Mouse (Mus musculus) left cerebral cortex, postnatal 14 days (tissue): ENCODE measurements around the gene Abr. TPM values are rescaled to one million over a fixed set of nuclear protein-coding genes. Genes with fewer than 3 reads are reported as not detected.
A peak's percentile ranks its signal among the peaks of the same experiment; 100 is the strongest.

ENCODE experiments used
- DNase-seq, 2 experiments: peaks; one replicate each; pipeline ENCODE4 v3.0.0; 2021 to 2022; ENCODE audit warnings: low spot score in 2 of 2, mixed read lengths in 1 of 2
- intact Hi-C: fragments of 180-260 bp; cut with DNase I; formaldehyde crosslinking; loops from one replicate; pipeline ENCODE4 v1.15.1; 2025
- total RNA-seq, 2 experiments: library from RNA; stranded (reverse); gene quantifications; 2 replicates each; pipeline ENCODE4 v1.2.3; 2021

The Abr gene
- total RNA-seq, 2 experiments from 2014 or later = 424 to 443 TPM

DNA sequence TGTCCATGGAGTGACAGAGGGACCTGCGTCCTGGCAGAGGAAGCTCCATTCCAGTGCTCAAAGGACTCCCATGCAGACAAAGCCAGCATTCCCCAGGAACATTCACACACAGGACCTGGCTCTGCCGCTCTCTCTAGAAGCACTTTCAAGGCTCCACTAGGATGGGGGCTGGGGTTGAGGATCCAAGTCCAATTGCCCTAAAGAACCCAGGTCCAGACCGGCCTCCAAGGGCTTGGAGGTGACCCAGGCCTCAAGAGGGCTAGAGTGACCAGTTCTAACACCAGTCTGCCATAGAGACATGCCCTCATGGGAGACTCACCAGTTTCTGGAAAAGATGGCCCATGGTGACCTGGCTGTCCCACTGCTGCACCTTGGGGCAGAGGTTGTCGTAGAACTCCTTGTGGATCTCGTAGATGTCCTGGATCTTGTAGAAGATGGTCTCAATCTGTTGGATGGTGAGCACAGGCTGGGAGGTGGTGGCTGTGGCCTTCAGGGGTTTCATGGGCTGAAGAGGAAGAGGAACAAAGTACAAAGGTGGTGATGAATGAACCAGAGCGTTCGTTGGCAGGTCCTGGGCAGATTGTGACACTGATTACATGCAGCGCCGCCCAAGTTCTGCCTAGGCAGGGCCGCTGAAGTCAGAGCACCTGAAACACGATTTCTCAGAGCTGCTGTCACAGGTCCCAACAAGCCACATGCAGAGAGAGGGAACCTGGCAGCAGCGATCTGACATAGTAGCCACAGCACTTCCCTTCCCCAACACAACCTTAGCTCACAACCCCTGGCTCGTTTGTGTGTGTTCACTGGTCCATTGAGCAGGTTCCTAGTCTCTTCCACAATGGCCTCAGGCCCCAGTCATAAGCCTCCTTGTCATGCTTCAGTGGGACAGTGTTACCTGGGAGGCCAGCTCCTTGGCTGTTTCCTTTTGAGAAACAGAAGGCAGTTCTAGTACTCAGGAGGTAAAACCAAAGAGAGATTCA, 143.1 kb downstream of the Abr start:
- intact Hi-C loops = no loop called here
- DNase-seq = no peak

GRCm38 (mm10) chr11:76477095-76477525, 145.0 kb downstream of the Abr start:
- intact Hi-C loops = no loop called here
- no peak for DNase-seq

DNA sequence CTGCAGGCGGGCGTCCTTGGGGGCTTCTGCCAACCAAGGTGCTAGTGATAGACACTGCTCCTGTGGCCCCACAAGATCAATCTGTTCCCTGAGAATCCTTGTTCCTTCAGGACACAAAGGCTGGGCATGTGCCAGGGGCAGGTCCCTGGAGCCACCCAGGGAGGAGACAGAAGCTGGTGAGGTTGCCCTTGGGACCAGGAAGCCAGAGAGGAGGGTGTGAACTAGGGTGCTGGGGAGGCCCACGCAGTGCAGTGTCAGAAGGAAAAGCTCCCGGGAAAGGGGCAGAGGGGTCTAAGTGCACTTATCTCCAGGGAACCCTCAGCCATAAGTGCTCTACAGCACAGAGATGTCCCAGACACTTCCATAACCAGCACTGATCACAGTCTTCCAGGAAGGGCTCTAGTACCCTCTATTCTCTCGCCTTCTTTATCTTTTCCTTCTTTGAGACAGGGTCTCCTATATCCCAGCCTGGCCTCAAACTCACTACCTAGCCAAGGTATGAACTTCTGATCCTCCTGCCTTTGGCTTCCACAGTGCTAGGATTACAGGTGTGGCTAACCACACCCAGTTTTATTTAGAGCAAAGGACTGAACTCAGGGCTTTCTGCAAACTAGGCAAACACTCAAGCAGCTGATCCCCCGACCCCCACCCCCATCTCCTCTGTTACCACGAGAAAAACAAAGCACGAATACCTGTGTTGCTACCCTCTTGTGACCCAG, 145.6 kb downstream of the Abr start:
- intact Hi-C loops = no loop called here
- DNase-seq = no peak

DNA sequence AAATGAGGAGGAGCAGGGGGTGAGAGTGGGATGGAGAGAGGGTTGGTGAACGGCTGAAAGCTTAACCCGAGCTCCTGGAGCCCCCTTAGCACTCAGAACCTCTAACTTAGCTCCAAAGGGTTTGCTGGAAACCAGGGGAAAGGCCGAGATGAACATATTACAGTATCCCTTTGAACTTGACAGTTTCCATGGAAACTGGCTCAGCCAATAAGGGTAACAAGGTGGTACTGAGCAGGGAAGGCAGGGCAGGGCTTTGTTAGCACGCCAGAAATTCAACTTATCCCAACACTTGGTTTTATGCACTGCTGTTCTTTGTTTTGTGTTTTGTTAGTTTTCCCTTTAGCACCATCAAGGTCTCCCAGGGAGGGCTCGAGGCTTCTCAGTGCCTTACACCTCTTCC, 149.5 kb downstream of the Abr start:
- intact Hi-C loops = no loop called here
- DNase-seq = no peak

GRCm38 (mm10) chr11:76469311-76469998, 152.7 kb downstream of the Abr start:
- intact Hi-C loops = no loop called here
- DNase-seq = no peak

DNA sequence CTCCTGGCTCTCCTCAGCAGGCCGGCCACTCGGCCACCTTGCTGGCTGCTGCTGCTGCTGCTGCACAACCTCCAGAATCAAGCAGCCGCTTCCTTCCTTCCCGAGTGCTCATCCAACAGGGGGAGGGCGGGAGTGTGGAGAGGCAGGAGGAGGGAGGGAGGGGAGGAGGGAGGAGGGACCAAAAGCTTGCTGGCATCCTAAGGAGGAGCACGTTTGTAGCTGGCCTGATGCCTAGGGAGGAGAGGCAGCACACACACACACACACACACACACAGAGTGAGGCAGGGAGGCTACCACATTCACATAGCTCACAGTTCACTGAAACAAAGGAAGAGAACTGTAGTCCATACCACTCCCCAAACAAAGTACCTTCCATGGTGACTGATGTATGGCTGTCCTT, 153.8 kb downstream of the Abr start:
- DNase-seq = peak; percentile 77 to 86
- intact Hi-C loops = no loop called here

DNA sequence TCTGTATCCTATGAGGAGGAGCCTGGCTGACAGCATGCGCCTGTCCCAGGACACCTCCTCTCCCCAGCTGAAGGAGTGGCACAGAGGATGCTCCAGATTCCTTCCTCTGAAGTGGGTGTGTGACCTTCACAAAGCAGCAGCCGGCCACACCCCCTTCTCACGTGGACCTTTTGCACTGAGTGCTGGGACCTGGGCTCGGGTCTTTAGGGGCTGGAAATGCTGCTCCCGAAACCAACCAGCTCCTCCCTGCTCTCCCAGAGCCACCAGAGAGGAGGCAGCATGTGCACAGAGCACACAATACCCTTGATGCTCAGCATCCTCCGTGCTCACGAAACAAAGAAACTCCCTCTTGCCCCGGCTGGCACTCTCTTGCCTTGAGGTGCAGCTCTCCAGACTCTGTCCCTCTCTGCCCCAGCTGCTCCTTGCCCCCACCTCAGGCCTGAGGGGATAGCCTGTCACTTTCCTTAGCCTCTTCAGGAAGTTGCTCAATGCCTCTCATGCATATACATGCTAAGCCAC, 154.6 kb downstream of the Abr start:
- intact Hi-C loops = no loop called here
- DNase-seq = no peak

GRCm38 (mm10) chr11:76467073-76467472, 155.0 kb downstream of the Abr start:
- intact Hi-C loops = no loop called here
- no peak for DNase-seq

GRCm38 (mm10) chr11:76465879-76466278, 156.2 kb downstream of the Abr start:
- DNase-seq = no peak
- intact Hi-C loops = no loop called here

- no peak for DNase-seq
- intact Hi-C loops = no loop called here
These were observed 160.4 kb downstream of the Abr start for GRCm38 (mm10) chr11:76461696-76462095.

DNA sequence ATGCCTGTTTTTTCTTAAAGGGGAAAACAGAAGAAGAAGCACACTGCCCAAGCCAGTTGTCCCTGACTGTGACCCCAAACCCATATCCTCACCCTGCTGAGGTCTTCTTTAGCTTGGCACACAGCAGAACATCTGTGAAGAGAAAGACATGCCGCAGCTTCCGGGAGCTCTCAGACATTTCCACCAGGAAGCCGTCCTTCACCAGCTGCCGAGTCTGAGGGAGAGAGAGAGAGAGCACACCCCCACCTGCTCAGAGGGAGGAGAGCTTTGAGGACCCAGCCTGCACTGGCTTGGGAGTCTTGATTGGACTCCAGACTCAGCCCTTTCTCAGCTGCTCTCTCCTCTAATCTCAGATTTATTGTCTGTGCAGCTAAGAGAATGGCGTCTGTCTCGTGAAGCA, 160.9 kb downstream of the Abr start:
- no peak for DNase-seq
- intact Hi-C loops = no loop called here

- DNase-seq = no peak
- intact Hi-C loops = loop anchor here (5.0 to 10.0 kb wide), 3 partner anchors 33 to 188 kb away; no protein-coding TSS in a partner anchor
These were observed 162.6 kb downstream of the Abr start for GRCm38 (mm10) chr11:76459489-76459888.

DNA sequence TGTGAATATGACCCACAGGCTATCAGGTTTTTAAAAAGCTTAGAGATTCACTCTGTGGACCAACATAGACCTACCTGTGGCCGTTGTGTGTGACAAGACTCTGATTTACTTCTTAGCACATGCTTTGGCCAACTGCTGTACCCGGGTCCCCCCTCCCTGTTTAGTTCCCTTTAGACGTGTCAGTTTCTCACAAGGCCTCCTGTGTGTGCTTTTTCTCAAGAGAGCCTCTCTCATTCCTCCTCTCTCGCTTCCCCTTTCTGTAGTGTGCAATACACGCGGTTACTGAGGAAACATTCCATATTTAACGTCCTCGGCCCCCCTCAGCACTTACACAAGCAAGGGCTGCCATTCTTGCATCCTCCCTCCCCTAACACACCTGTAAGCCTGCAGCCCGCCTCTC, 163.4 kb downstream of the Abr start:
- no peak for DNase-seq
- intact Hi-C loops = loop anchor here (5.0 to 10.0 kb wide), 3 partner anchors 34 to 189 kb away; no protein-coding TSS in a partner anchor

DNA sequence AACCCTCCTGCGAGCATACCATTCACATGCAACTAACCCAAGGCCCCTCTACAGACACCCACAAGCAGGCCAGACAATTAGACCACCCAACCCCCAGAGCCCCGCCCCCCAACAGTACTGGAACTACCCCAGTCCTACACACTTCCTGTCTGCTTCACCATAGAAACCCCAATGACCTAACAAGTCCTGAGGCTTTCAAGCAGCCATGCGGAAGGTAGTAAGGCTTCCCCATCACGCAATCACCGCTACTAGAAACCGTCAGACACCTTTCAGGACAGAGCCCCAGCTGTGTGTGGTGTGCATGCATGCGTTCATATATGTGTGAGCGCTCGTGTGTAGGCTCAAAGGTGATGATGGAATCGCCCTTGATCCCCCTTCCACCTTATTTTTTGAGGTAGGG, 165.2 kb downstream of the Abr start:
- DNase-seq = no peak
- intact Hi-C loops = loop anchor here (5.0 to 10.0 kb wide), 3 partner anchors 35 to 190 kb away; no protein-coding TSS in a partner anchor

GRCm38 (mm10) chr11:76456233-76456632, 165.9 kb downstream of the Abr start:
- peak; percentile 89 to 90 for DNase-seq
- intact Hi-C loops = loop anchor here (5.0 to 10.0 kb wide), 3 partner anchors 36 to 191 kb away; no protein-coding TSS in a partner anchor

DNA sequence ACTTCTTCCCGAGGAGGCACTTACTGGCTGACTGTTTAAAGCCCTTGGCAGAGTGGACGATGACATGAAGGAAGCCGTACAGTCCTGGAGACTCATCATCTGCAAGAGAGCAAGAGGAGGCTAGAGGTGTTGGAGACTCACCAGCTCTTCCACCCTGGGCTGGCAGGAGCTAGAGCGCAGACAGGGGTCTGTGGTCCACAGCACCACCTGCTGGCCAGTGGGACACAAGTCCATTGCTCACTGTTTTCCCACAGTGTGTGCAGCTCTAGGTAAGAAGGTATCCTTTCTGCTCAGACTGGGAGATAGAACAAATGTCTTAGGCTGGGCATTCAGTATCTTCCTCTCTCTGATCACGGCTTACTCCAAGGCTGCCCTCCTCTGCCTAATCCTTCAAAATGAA, 167.6 kb downstream of the Abr start:
- peak; percentile 75 to 76 for DNase-seq
- intact Hi-C loops = loop anchor here (10.0 kb wide), 1 partner anchor 120 kb away; no protein-coding TSS in a partner anchor

GRCm38 (mm10) chr11:76450202-76450561, 171.9 kb downstream of the Abr start:
- intact Hi-C loops = loop anchor here (2.0 to 10.0 kb wide), 2 partner anchors 35 to 125 kb away; no protein-coding TSS in a partner anchor
- DNase-seq = peak in 1 of 2 experiments; percentile 56

DNA sequence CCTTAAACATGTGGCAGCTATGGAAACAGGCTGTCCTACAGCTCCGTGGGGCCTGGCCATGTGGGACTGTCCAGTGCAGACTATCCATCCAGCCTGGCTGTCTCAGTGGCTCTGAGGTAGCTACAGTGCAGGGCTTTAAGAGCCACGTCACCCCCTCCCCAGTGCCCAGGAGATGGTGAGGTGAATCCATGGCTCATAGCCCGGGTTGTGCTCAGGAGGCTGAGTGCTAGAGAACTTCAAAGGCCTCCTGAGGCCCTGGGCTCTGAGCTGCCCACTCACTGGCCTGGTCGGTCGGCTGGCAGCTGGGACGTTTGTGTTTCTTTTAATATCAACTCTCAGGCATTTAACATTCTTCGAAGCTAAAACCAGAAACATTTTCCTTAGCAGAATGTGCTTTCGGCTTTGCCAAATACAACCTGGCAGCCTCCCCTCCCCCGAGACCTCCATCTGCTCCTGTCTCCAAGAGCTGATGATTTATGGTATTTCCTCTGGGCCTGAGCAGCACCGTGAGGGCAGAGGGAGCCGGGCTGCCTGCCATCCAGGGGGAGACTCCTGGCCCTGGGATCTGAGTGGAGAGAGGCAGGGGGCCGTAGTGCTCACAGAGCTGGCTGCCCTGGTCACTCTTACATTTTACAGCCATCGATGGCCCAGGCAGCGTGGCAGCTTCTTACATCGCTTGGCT, 172.5 kb downstream of the Abr start:
- intact Hi-C loops = loop anchor here (2.0 to 10.0 kb wide), 2 partner anchors 35 to 125 kb away; no protein-coding TSS in a partner anchor
- peak; percentile 79 to 88 for DNase-seq

DNA sequence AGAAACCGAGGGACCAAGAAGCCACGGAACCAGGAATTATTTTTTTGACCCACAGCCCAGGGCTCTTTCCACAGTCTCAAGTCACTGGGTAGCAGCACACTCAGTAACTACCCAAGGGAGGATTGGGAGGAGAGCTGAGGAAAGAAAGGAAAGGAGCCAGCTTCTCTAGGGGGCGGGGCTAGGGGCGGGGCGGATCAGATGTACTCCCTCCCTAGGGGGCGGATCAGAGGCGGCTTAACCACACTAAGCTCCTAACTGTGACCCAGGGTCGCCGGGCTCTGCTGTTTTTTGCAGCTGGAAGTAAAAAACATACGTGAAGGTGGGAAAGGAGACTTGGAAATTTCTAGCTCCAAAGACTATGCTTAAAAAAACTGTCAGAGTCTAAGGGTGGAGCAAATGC, 175.9 kb downstream of the Abr start:
- intact Hi-C loops = no loop called here
- DNase-seq = no peak
